ENCODE assay signal across 26 mouse cellular contexts in genomic region chr15:10296570-10296969, GRCm38 (mm10). TPM values are rescaled to one million over a fixed set of nuclear protein-coding genes. Genes with fewer than 3 reads are reported as not detected.
DNase-seq lines count a peak whose midpoint lies in the region; ATAC-seq and TF ChIP-seq lines count a peak whose summit lies in the region.
"Had no signal": no experiment of that assay in that cellular context is flagged by ENCODE, and none has a peak within 500 bp of the region (broad histone marks: within the 10 kb centered on the region; RNA-seq: fewer than 3 reads in every experiment).

No protein-coding gene starts in this region.

- no peak overlapping the region for H3K9ac ChIP-seq in CH12.LX (ENCODE audit: insufficient read depth, low read depth)
- H3K9ac ChIP-seq: embryonic facial prominence, embryonic 12.5 days; forebrain, embryonic 13.5 days; forebrain, embryonic 15.5 days; forebrain, postnatal 0 days had no signal

- in situ Hi-C loops in CH12.LX (cut with MboI; ENCODE audit: low pct_ligation_motif_present, low pct_unique_long_range_greater_than_20kb, low sequenced_read_pairs), result no loop called here

- dilution Hi-C loops in CH12.LX (cut with MboI; ENCODE audit: extremely low pct_ligation_motif_present, extremely low pct_unique_long_range_greater_than_20kb, low sequenced_read_pairs), result no loop called here

- no peaks in the 10 kb centered on the region for H3K36me3 ChIP-seq in CH12.LX (replicated peaks in 1 of 2; ENCODE audit: control insufficient read depth in 1 of 2, insufficient read depth in 1 of 2, low read length in 1 of 2)
- H3K36me3 ChIP-seq: embryonic facial prominence, embryonic 10.5 days; embryonic facial prominence, embryonic 12.5 days; forebrain, embryonic 15.5 days had no signal

- H3K27ac ChIP-seq in CH12.LX (ENCODE audit: insufficient read depth, low read depth), result no peak overlapping the region
- H3K27ac ChIP-seq: embryonic facial prominence, embryonic 10.5 days; embryonic facial prominence, embryonic 12.5 days; forebrain, embryonic 13.5 days; forebrain, embryonic 15.5 days had no signal

- peak; percentile 53 for ATAC-seq in CD4-positive, CD25-positive, alpha-beta regulatory T cell, adult 4 months
- ATAC-seq: forebrain, embryonic 13.5 days; forebrain, embryonic 15.5 days; forebrain, postnatal 0 days had no signal

- TF ChIP-seq EP300 in CH12.LX (IDR thresholded peaks at IDR 0.05; ENCODE audit: low read length), result no peak

- H3K27me3 ChIP-seq in CH12.LX (replicated peaks), result no peaks in the 10 kb centered on the region
- H3K27me3 ChIP-seq: embryonic facial prominence, embryonic 12.5 days; forebrain, embryonic 13.5 days; forebrain, embryonic 15.5 days had no signal

- TF ChIP-seq CTCF in CH12.LX (conservative IDR thresholded peaks at IDR 0.05 in 1 of 2, IDR thresholded peaks at IDR 0.05 in 1 of 2; ENCODE audit: low read depth in 2 of 2, low read length in 2 of 2), result no peak

- peak overlapping the region in 1 of 3 experiments; percentile 7 for H3K4me3 ChIP-seq in CH12.LX (replicated peaks in 1 of 3; ENCODE audit: low read depth in 2 of 3, low read length in 2 of 3, poor library complexity in 1 of 3)
- H3K4me3 ChIP-seq: embryonic facial prominence, embryonic 10.5 days; embryonic facial prominence, embryonic 12.5 days; forebrain, embryonic 13.5 days; forebrain, embryonic 15.5 days had no signal

- no peak for TF ChIP-seq POLR2A in CH12.LX (IDR thresholded peaks at IDR 0.05; ENCODE audit: low read depth, low read length)

- no peaks in the 10 kb centered on the region for H3K79me2 ChIP-seq in CH12.LX (replicated peaks; ENCODE audit: control insufficient read depth, extremely low read depth, insufficient read depth, poor library complexity, severe bottlenecking)

- no peaks in the 10 kb centered on the region for H3K9me3 ChIP-seq in CH12.LX (replicated peaks; ENCODE audit: low read length)
- H3K9me3 ChIP-seq: embryonic facial prominence, embryonic 10.5 days; embryonic facial prominence, embryonic 12.5 days; forebrain, embryonic 13.5 days; forebrain, embryonic 15.5 days had no signal

- H3K4me1 ChIP-seq in CH12.LX (ENCODE audit: control insufficient read depth in 1 of 2, insufficient read depth in 2 of 2), result no peaks in the 10 kb centered on the region
- H3K4me1 ChIP-seq: embryonic facial prominence, embryonic 10.5 days; embryonic facial prominence, embryonic 12.5 days; forebrain, embryonic 13.5 days; forebrain, embryonic 15.5 days had no signal

- TF ChIP-seq RAD21 in CH12.LX (IDR thresholded peaks at IDR 0.05; ENCODE audit: low read depth, low read length), result no peak

- peak overlapping the region; percentile 56 for H3K4me2 ChIP-seq in CH12.LX (ENCODE audit: insufficient read depth, low read depth, poor library complexity, severe bottlenecking)
- H3K4me2 ChIP-seq: embryonic facial prominence, embryonic 12.5 days; forebrain, embryonic 13.5 days; forebrain, embryonic 15.5 days had no signal

- no peak for DNase-seq in CH12.LX (ENCODE audit: extremely low read depth)
- peak; percentile 7 for DNase-seq in naive thymus-derived CD4-positive, alpha-beta T cell, adult 2 months (ENCODE audit: low read depth)
- no peak for DNase-seq in cerebellum, adult 9-11 months
- no peak for DNase-seq in thymus, postnatal 0 days (ENCODE audit: low spot score)
- DNase-seq: adrenal gland, adult 2 months; adrenal gland, postnatal 10 days; adrenal gland, postnatal 25 days; cerebellum, adult 11 months; cerebellum, adult 18-20 months; cerebellum, adult 8-10 months; cerebellum, postnatal 10 days; cerebellum, postnatal 25 days; forebrain, postnatal 0 days had no signal

TF ChIP-seq in CH12.LX, 34 proteins besides CTCF, POLR2A, EP300 and RAD21:
- no peak for TF ChIP-seq JUND (conservative IDR thresholded peaks at IDR 0.05; ENCODE audit: low read depth, low read length)
- no peak for TF ChIP-seq UBTF (IDR thresholded peaks at IDR 0.05; ENCODE audit: low read depth, low read length)
- no peak for TF ChIP-seq SIN3A (IDR thresholded peaks at IDR 0.05; ENCODE audit: low read length)

RNA-seq across cellular contexts. Expression of gene Gm21973, which starts 28.6 kb away (rescaled TPM):
- polyA plus RNA-seq in CD4-positive, CD25-positive, alpha-beta regulatory T cell, adult 4 months (2017; shearing (Covaris generic)), result not detected
- total RNA-seq in CH12.LX (2012; rRNA removed), result not detected in 2 replicates
- not detected in 2 replicates for total RNA-seq in CH12.LX (2014; rRNA removed)
- not detected in 2 replicates for polyA plus RNA-seq in CH12.LX (2012; ENCODE audit: insufficient read length, low read depth)
- not detected in 2 replicates for polyA plus RNA-seq in thymus, postnatal 0 days (2015; fragmentation: Nextera tagmentation; extraction: Ambion mirVana)
- total RNA-seq: adrenal gland, postnatal 10 days; adrenal gland, postnatal 25 days; adrenal gland, postnatal 4 days; ES-E14; forebrain, postnatal 0 days; MEL had no signal
- polyA plus RNA-seq: adrenal gland, adult 2 months; brain, embryonic 14.5 days; C2C12; cortical plate, adult 2 months; embryonic facial prominence, embryonic 10.5 days; embryonic facial prominence, embryonic 12.5 days; embryonic facial prominence, embryonic 14.5 days; forebrain, embryonic 11.5 days; forebrain, embryonic 13.5 days; forebrain, embryonic 15.5 days; forebrain, postnatal 0 days had no signal
